Mouse (Mus musculus): ENCODE results near the gene Vmn2r83. TPM values are rescaled to one million over a fixed set of nuclear protein-coding genes. Genes with fewer than 3 reads are reported as not detected.
A peak's percentile ranks its signal among the peaks of the same experiment; 100 is the strongest.

The Vmn2r83 gene
- polyA plus RNA-seq, 1 experiment: not detected

DNA sequence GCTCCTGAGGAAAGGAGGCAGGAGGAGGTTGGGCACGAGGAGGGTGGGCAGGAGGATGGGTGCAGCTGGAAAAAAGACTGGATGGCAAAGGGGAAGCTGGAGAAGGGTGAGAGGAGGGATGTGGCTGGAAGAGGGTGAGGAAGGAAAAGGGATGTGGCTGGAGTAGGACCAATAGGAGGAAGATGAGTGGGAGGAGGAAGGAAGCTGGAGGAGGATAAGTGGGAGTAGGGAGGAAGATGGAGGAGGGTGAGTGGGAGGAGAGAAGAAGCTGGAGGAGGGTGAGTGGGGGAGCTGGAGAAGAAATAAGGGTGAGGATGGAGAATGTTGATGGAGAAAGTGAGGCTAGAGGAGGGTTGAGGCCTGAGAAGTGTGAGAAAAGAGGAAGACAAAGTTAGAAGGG, 66.9 kb downstream of the Vmn2r83 start:
- no peak overlapping the region for H3K4me3 ChIP-seq (ENCODE audit: insufficient read depth, low read length)
- no peak overlapping the region for H3K27ac ChIP-seq (ENCODE audit: insufficient read depth, low read length)
- H3K4me1 ChIP-seq (ENCODE audit: control insufficient read depth, insufficient read depth, low read length): peaks cover 1% of the 10 kb centered on the region; the same call in 1 of the 2 replicates
- TF ChIP-seq CTCF (IDR thresholded peaks at IDR 0.05; ENCODE audit: extremely low read depth, insufficient read depth, low read length) (no peak), POLR2A (IDR thresholded peaks at IDR 0.05; ENCODE audit: extremely low read depth, insufficient read depth, low read length) (no peak)

DNA sequence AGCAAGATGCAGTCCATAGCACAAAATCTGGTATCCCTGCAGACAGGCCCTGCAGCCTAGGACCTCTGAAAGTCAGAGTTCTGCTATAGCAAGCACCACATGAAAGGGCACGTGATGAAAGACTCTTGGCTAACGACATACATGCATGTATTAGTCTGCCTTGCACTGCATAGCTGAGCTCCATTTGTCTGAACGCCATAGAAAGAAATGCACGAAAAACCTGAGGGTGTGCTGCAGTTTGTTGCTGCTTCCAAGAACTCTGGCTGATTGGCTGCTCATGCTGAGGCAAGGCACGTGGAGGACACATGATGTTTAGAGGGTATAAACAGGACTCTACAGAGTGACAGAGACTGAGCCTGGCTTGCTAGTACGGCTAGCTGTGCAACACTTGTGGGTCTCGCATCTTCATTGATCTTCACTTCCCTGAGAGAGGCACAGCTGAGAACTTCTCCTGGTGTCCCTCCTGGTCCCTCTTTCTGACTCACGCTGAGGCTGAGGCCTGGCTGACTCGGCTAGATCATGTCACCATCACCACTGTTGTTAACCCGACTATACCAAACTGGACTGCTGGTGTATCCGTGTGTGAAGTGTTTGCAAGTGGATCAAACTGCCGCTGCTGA, 68.0 kb downstream of the Vmn2r83 start:
- Histone ChIP-seq H3K27ac (ENCODE audit: insufficient read depth, low read length) (no peak overlapping the region), H3K4me1 (ENCODE audit: control insufficient read depth, insufficient read depth, low read length) (peaks cover 1% of the 10 kb centered on the region; the same call in 1 of the 2 replicates), H3K4me3 (ENCODE audit: insufficient read depth, low read length) (no peak overlapping the region)
- TF ChIP-seq POLR2A (IDR thresholded peaks at IDR 0.05; ENCODE audit: extremely low read depth, insufficient read depth, low read length): no peak
- TF ChIP-seq CTCF (IDR thresholded peaks at IDR 0.05; ENCODE audit: extremely low read depth, insufficient read depth, low read length): no peak

DNA sequence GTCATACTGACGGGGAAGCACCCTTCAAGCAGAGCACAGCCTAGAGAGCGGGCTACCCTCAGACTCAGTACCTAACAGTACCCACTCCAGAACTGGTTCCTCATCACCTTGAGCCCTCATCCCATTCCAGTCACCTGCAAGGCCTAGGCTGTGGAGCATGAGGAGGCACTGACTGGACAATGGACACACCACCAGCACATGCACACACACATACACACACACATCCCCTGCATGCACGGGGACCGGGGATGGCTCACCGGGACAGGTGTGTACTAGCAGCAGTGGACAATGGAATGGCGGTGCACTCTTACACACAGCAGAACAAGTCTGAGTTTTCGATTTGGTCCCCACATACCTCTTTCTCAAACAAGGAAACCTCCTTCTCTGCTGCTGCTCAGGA, 68.7 kb downstream of the Vmn2r83 start:
- TF ChIP-seq CTCF (IDR thresholded peaks at IDR 0.05; ENCODE audit: extremely low read depth, insufficient read depth, low read length) (no peak), POLR2A (IDR thresholded peaks at IDR 0.05; ENCODE audit: extremely low read depth, insufficient read depth, low read length) (no peak)
- Histone ChIP-seq H3K4me3 (ENCODE audit: insufficient read depth, low read length) (no peak overlapping the region), H3K27ac (ENCODE audit: insufficient read depth, low read length) (no peak overlapping the region), H3K4me1 (ENCODE audit: control insufficient read depth, insufficient read depth, low read length) (peaks cover 1% of the 10 kb centered on the region; the same call in 1 of the 2 replicates)

DNA sequence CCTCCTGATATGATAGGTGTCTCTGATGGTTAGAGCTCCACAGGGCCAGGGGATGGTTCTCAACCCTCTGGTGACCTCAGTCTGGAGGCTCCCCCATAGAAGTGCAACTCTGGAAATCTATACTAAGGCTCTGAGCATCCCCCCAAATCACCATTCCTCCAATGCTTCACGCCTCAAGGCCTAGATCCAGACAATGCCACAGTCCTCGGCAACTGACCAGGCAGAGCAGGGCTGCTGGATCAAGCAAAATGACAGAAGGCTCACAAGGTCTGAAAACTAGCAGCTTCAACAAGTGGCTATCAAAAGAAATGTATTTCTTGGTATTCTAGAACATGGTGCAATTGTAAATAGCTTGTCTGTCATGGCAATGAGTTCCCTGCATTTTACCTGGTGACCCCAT, 69.2 kb downstream of the Vmn2r83 start:
- Histone ChIP-seq H3K4me3 (ENCODE audit: insufficient read depth, low read length) (no peak overlapping the region), H3K4me1 (ENCODE audit: control insufficient read depth, insufficient read depth, low read length) (peaks cover 1% of the 10 kb centered on the region; the same call in 1 of the 2 replicates), H3K27ac (ENCODE audit: insufficient read depth, low read length) (no peak overlapping the region)
- no peak for TF ChIP-seq CTCF (IDR thresholded peaks at IDR 0.05; ENCODE audit: extremely low read depth, insufficient read depth, low read length)
- no peak for TF ChIP-seq POLR2A (IDR thresholded peaks at IDR 0.05; ENCODE audit: extremely low read depth, insufficient read depth, low read length)

DNA sequence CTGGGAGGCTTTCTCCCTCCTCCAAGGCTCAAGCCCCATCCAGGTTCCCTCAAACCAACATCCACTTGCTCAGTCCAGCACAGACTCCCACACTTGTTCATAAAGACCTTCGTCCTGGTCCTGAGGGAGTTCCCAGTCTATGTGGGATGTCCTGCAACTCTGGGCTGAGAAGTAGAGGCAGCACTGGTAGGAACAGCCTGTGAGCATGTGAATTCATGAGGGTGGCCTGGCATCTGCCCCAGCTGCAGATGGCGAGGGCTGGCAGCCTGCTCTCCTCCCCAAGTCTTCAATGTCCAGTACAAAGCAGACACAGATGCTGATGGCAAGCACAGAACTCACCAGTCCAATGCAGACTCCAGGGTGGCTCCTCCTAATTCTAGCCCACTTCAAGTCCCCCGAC, 69.8 kb downstream of the Vmn2r83 start:
- no peak for TF ChIP-seq POLR2A (IDR thresholded peaks at IDR 0.05; ENCODE audit: extremely low read depth, insufficient read depth, low read length)
- no peak for TF ChIP-seq CTCF (IDR thresholded peaks at IDR 0.05; ENCODE audit: extremely low read depth, insufficient read depth, low read length)
- Histone ChIP-seq H3K4me3 (ENCODE audit: insufficient read depth, low read length) (no peak overlapping the region), H3K4me1 (ENCODE audit: control insufficient read depth, insufficient read depth, low read length) (peaks cover 1% of the 10 kb centered on the region; the same call in 1 of the 2 replicates), H3K27ac (ENCODE audit: insufficient read depth, low read length) (0 out of 2 replicates have a peak overlapping the region, but pooled peaks have one; percentile 46)

DNA sequence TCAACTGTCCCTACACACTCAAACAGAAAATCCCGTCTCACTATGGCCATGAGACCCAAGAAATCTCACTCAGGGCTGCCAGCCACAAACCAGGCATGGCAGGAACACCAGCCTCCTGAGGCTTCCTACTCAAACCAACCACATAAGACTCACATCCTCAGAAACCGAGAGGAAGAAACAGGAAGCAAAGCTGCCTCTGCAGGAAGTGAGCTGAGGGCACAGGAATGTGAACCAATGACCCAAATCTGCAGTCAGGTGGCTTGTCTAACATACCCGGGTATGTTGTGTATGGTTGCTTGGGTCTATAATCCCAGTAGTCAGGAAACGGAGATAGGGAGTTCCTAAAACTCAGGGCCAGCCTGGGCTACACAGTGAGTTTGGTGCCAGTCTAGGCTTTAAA, 70.3 kb downstream of the Vmn2r83 start:
- Histone ChIP-seq H3K4me1 (ENCODE audit: control insufficient read depth, insufficient read depth, low read length) (peaks cover 1% of the 10 kb centered on the region; the same call in 1 of the 2 replicates), H3K27ac (ENCODE audit: insufficient read depth, low read length) (0 out of 2 replicates have a peak overlapping the region, but pooled peaks have one; percentile 46)
- no peak for TF ChIP-seq CTCF (IDR thresholded peaks at IDR 0.05; ENCODE audit: extremely low read depth, insufficient read depth, low read length)
- no peak for TF ChIP-seq POLR2A (IDR thresholded peaks at IDR 0.05; ENCODE audit: extremely low read depth, insufficient read depth, low read length)

DNA sequence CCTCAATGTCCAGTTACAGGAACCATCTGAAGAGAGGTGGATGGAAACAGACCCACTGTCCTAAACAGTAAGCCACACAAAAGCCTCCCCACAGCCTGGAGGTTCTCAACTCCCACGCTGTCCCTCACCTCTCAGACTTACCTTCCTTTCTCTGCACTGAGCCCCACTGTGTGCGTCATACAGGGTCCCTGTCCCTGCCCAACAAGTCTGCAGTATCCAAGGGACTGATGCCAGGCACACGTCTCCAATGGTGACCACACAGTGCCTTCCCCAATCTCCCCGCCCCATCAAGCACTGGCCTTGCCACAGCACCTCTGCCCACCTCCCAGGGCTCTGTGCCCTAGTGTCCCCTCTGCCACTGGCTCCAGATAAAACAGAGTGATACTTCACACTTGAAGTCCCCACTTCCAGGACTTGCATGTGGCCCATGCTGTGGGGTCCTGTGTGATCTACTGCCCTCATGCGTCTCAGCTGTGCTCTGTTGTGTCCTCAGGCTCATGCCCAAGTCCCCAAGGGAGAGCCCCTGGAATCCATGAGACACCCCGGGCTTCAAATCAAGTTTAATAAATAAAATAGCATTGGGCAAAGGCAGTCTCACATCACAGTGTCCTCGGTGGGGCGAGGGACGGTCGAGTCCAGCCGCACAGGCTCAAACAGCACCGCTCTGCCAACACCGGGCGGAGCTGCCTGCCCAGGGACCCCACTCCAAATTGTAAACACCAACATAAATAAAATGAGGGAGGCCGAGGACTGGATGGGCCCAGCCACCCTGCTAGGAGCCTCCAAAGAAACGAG, 71.4 kb downstream of the Vmn2r83 start:
- Histone ChIP-seq H3K4me3 (ENCODE audit: insufficient read depth, low read length) (no peak overlapping the region), H3K4me1 (ENCODE audit: control insufficient read depth, insufficient read depth, low read length) (peaks cover 1% of the 10 kb centered on the region; the same call in 1 of the 2 replicates), H3K27ac (ENCODE audit: insufficient read depth, low read length) (no peak overlapping the region)
- TF ChIP-seq POLR2A (IDR thresholded peaks at IDR 0.05; ENCODE audit: extremely low read depth, insufficient read depth, low read length) (no peak), CTCF (IDR thresholded peaks at IDR 0.05; ENCODE audit: extremely low read depth, insufficient read depth, low read length) (no peak)

More for the DNA sequence above, 70.3 kb downstream of the Vmn2r83 start:
- H3K4me3 ChIP-seq (ENCODE audit: insufficient read depth, low read length): no peak overlapping the region

DNA sequence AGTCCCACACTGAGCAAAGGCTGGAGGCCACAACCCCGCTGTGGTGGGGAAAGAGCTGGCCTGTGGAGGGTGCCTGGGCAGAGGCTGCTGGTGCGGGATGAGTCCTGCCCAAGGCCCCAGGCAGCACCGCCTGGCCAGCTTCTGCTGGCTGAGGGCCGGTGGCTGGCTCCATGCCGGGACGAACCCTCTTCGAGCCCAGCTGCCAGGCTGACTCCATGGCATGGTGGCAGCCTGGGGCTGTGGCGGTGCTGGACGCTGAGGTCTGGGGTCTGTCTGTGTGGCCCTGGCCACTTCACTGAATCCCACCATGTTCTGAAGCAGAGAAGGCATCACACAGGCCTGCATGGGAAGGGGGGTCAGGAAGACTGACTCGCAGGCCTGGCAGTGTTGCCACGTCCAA, 72.2 kb downstream of the Vmn2r83 start:
- Histone ChIP-seq H3K27ac (ENCODE audit: insufficient read depth, low read length) (no peak overlapping the region), H3K4me3 (ENCODE audit: insufficient read depth, low read length) (no peak overlapping the region), H3K4me1 (ENCODE audit: control insufficient read depth, insufficient read depth, low read length) (peaks cover 1% of the 10 kb centered on the region; the same call in 1 of the 2 replicates)
- no peak for TF ChIP-seq POLR2A (IDR thresholded peaks at IDR 0.05; ENCODE audit: extremely low read depth, insufficient read depth, low read length)
- no peak for TF ChIP-seq CTCF (IDR thresholded peaks at IDR 0.05; ENCODE audit: extremely low read depth, insufficient read depth, low read length)

DNA sequence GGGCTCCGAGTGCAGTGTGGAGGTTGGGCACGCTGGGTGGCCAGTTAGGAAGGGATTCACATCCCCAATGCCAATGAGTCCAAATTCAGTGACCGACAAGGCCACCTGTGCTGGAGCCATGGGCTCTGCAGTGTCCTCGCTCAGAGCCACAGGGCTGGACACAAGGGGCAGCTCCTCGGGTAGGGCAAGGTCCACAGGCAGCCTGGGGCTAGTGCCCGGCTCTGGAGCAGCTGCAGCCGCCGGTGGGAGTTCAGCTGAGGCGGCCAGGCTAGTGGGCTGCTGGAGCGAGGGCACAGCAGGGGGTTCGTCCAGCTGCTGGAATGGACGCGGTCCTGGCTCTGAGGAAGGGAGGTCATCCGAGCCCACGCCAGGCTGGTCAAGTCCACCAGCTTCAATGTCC, 73.0 kb downstream of the Vmn2r83 start:
- Histone ChIP-seq H3K4me1 (ENCODE audit: control insufficient read depth, insufficient read depth, low read length) (peaks cover 1% of the 10 kb centered on the region; the same call in 1 of the 2 replicates), H3K27ac (ENCODE audit: insufficient read depth, low read length) (no peak overlapping the region), H3K4me3 (ENCODE audit: insufficient read depth, low read length) (no peak overlapping the region)
- TF ChIP-seq POLR2A (IDR thresholded peaks at IDR 0.05; ENCODE audit: extremely low read depth, insufficient read depth, low read length) (no peak), CTCF (IDR thresholded peaks at IDR 0.05; ENCODE audit: extremely low read depth, insufficient read depth, low read length) (no peak)
